Mouse (Mus musculus) urinary bladder, adult 2 months (tissue): Measurements from ENCODE around the gene Bcl7a. TPM values are rescaled to one million over a fixed set of nuclear protein-coding genes. Genes with fewer than 3 reads are reported as not detected.

Source experiments
- DNase-seq: peaks from one replicate; pipeline ENCODE4 v3.0.0; 2022; ENCODE audit warnings: low spot score
- polyA plus RNA-seq: library from polyadenylated mRNA; depleted of rRNA; stranded (reverse); fragments of >200 nt; gene quantifications from 2 replicates; pipeline ENCODE4 v1.2.3, GENCODE M21; 2012; rRNA removed

Gene Bcl7a
- polyA plus RNA-seq, 1 experiment: 10.5 TPM

DNA sequence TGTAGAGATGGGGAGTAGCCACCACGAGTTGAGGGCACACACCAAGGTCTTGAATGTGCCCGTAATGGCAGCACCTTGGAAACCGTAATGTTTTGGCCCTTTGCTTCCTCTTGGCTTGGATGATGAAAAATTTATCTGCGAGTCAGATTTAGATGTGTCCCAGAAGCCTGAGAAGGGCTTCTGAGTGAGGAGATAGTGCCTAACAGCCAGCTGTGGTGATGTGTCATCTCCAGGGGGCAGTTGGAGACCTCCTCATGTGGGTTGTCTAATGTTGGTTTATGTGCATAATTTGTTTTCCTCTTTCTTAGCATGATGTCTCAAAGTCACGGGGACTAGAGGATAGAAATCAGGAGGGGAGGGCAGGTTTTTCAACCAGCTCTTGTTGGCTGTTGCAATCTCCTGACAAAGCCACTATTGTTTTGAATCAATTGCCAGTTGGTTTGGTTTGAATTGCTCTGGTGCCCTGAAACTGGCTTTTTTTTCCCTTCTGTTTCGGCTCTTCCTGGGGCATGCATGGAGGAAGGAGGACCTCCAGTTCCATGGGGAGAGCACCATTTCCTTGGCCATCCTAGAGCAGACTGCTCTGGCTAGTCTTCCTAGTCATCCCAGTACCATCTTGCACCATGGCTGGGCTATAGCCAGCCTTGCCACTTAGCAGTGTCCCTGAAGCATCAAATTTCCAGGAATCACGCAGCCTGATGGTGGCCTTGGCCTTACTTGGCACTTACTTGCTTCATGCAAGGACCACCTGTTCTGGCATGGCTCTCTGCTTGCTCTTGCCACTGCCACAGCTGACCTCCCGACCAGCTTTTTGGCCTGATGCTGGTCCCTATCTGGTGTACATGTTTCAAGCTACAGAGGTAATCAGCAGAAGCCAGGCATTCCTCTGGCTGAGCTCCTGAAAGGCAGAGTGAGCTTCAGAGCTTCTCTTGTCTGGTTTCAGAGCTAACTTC is 73.2 kb downstream of the Bcl7a start:
- DNase-seq: no peak

DNA sequence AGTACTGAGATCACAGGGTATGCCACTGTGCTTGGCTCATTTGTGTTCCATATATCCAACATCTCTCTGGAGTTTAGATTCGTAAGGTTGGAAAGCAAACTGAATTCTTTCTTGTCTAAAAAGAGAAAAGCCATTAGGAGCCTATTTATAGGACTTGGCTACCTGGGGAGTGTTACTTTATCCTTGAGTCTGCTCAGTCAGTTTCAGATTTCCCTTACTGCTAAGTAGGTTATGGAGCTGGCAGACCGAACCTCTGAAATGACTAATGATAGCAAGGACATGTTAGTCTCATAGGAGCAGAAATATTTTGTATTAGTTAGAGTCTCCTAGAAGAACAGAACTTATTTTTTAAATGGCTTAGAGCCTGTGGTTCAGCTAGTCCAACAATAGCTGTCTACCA is 80.3 kb downstream of the Bcl7a start:
- DNase-seq: no peak

Other genes starting within 250 kb of the Bcl7a start
- 1.6 and 1.8 TPM in 2 replicates for gene Rhof, start 211.1 kb upstream of the Bcl7a start, polyA plus RNA-seq
- gene Setd1b, start 201.6 kb upstream of the Bcl7a start, polyA plus RNA-seq: 3.1 and 10.4 TPM in 2 replicates
- gene Psmd9, start 174.4 kb upstream of the Bcl7a start, polyA plus RNA-seq: 24.8 and 26.7 TPM in 2 replicates
- 0.27 and 0.45 TPM in 2 replicates for gene Hpd, start 161.1 kb upstream of the Bcl7a start, polyA plus RNA-seq
- 4.1 and 4.8 TPM in 2 replicates for gene Wdr66, start 91.7 kb upstream of the Bcl7a start, polyA plus RNA-seq
- 27.6 and 28.0 TPM in 2 replicates for gene Mlxip, start 51.0 kb downstream of the Bcl7a start, polyA plus RNA-seq
- not detected in 2 replicates for gene Lrrc43, start 145.5 kb downstream of the Bcl7a start, polyA plus RNA-seq
- gene Il31, start 145.7 kb downstream of the Bcl7a start, polyA plus RNA-seq: not detected in 2 replicates
- 0.13 and 0.15 TPM in 2 replicates for gene B3gnt4, start 166.6 kb downstream of the Bcl7a start, polyA plus RNA-seq
- 71.7 and 83.8 TPM in 2 replicates for gene Diablo, start 180.3 kb downstream of the Bcl7a start, polyA plus RNA-seq
- gene Gm49027, start 181.7 kb downstream of the Bcl7a start, polyA plus RNA-seq: 0.51 and 1.1 TPM in 2 replicates
- gene Vps33a, start 229.2 kb downstream of the Bcl7a start, polyA plus RNA-seq: 14.6 and 17.7 TPM in 2 replicates